Mouse (Mus musculus) telencephalon, adult 2 months (tissue): ENCODE results near the gene Hist1h2bg.
"Not testable (repeated sequence)": the region's sequence is repeated elsewhere in the genome, so short reads cannot be mapped to it uniquely, and the experiment has no call there.

Experiments
- DNase-seq: peaks from one replicate; pipeline ENCODE4 v3.0.0-alpha.2; 2011; ENCODE audit warnings: low read depth, low spot score

Gene Hist1h2bg

GRCm38 (mm10) chr13:23538249-23538648 is 32.9 kb upstream of the Hist1h2bg start:
- no peak for DNase-seq

- not testable (repeated sequence) for DNase-seq
Observed at GRCm38 (mm10) chr13:23539821-23540220, 31.4 kb upstream of the Hist1h2bg start.

GRCm38 (mm10) chr13:23541497-23541896 is 29.7 kb upstream of the Hist1h2bg start:
- no peak for DNase-seq

GRCm38 (mm10) chr13:23542225-23542980 is 28.8 kb upstream of the Hist1h2bg start:
- DNase-seq, result not testable (repeated sequence)

- peak; percentile 98 for DNase-seq
Observed at GRCm38 (mm10) chr13:23542999-23543607, 28.1 kb upstream of the Hist1h2bg start, which contains the start of gene Hist1h2bh. Gene Hist1h2bh (minus strand): TSS chr13:23543392.

GRCm38 (mm10) chr13:23543965-23544786 is 27.0 kb upstream of the Hist1h2bg start, which contains the start of gene Hist1h3f:
Gene Hist1h3f (plus strand): TSS chr13:23544052.
- peak; percentile 98 for DNase-seq

- DNase-seq, result not testable (repeated sequence)
Observed at GRCm38 (mm10) chr13:23544787-23545120, 26.4 kb upstream of the Hist1h2bg start.

GRCm38 (mm10) chr13:23546694-23547093 is 24.5 kb upstream of the Hist1h2bg start:
- no peak for DNase-seq

GRCm38 (mm10) chr13:23550761-23551145 is 20.4 kb upstream of the Hist1h2bg start:
- no peak for DNase-seq

- DNase-seq, result peak; percentile 98
Observed at GRCm38 (mm10) chr13:23551146-23551834, 19.9 kb upstream of the Hist1h2bg start, which contains the start of gene Hist1h4f. Gene Hist1h4f (minus strand): TSS chr13:23551648.

GRCm38 (mm10) chr13:23551931-23552914 is 19.0 kb upstream of the Hist1h2bg start:
- no peak for DNase-seq

GRCm38 (mm10) chr13:23552962-23553361 is 18.2 kb upstream of the Hist1h2bg start, which contains the start of gene Hist1h1d:
Gene Hist1h1d (plus strand): TSS chr13:23553262.
- DNase-seq, result no peak

- DNase-seq, result no peak
Observed at GRCm38 (mm10) chr13:23554393-23554792, 16.8 kb upstream of the Hist1h2bg start.

GRCm38 (mm10) chr13:23554925-23555838 is 16.0 kb upstream of the Hist1h2bg start:
- DNase-seq, result no peak

- peak; percentile 96 for DNase-seq
Observed at GRCm38 (mm10) chr13:23555839-23556416, 15.3 kb upstream of the Hist1h2bg start.

- no peak for DNase-seq
Observed at GRCm38 (mm10) chr13:23556906-23557305, 14.3 kb upstream of the Hist1h2bg start.

- DNase-seq, result not testable (repeated sequence)
Observed at GRCm38 (mm10) chr13:23560699-23561098, 10.5 kb upstream of the Hist1h2bg start.

GRCm38 (mm10) chr13:23561531-23561882 is 9.7 kb upstream of the Hist1h2bg start:
- not testable (repeated sequence) for DNase-seq
